Mouse (Mus musculus) forebrain, embryonic 11.5 days (tissue): ENCODE measurements around the gene Mepce. TPM values are rescaled to one million over a fixed set of nuclear protein-coding genes. Genes with fewer than 3 reads are reported as not detected.

ENCODE experiments used
- ATAC-seq: fragments of 200-750 bp; cut with Nextera tagmentation; replicated peaks from 2 replicates; pipeline ENCODE4 v1.8.0; 2017; ENCODE audit warnings: moderate TSS enrichment; ENCODE audit not compliant: low FRiP score
- DNase-seq: peaks from one replicate; pipeline ENCODE4 v3.0.0-alpha.2; 2017; ENCODE audit warnings: low spot score
- H3K27ac ChIP-seq: fragments of 300-500 bp; sonication (generic); 2 replicates; pipeline ENCODE4 v1.5.1; 2014; ENCODE audit warnings: low read depth, low read length
- H3K27me3 ChIP-seq: fragments of 300-500 bp; sonication (generic); 2 replicates; pipeline ENCODE4 v1.6.1; 2014; ENCODE audit warnings: mild to moderate bottlenecking, low read length, mixed read lengths; ENCODE audit not compliant: control insufficient read depth, insufficient read depth
- H3K36me3 ChIP-seq: fragments of 300-500 bp; sonication (generic); 2 replicates; pipeline ENCODE4 v1.6.1; 2014; ENCODE audit warnings: mild to moderate bottlenecking, low read length, moderate library complexity, mixed read lengths; ENCODE audit not compliant: control insufficient read depth, insufficient read depth
- H3K4me1 ChIP-seq: fragments of 300-500 bp; sonication (generic); replicated peaks from 2 replicates; pipeline ENCODE4 v1.6.1; 2014; ENCODE audit warnings: low read length, mixed read lengths; ENCODE audit not compliant: control insufficient read depth, insufficient read depth
- H3K4me2 ChIP-seq: fragments of 300-500 bp; sonication (generic); 2 replicates; pipeline ENCODE4 v1.6.1; 2014; ENCODE audit warnings: low read depth, mild to moderate bottlenecking, low read length, moderate library complexity, mixed read lengths; ENCODE audit not compliant: severe bottlenecking
- H3K4me3 ChIP-seq: fragments of 300-500 bp; sonication (generic); 2 replicates; pipeline ENCODE4 v1.5.1; 2014; ENCODE audit warnings: low read depth, low read length
- H3K9ac ChIP-seq: fragments of 300-500 bp; sonication (generic); 2 replicates; pipeline ENCODE4 v1.6.1; 2014; ENCODE audit warnings: low read length
- H3K9me3 ChIP-seq: fragments of 300-500 bp; sonication (generic); 2 replicates; pipeline ENCODE4 v1.6.1; 2016; ENCODE audit warnings: low read length, mixed read lengths; ENCODE audit not compliant: control insufficient read depth
- WGBS: fragments of 180-500 bp; shearing (Covaris S2); extraction: QIAGEN DNeasy Blood & Tissue Kit; methylation state at CpG from one replicate; pipeline ENCODE4 v1.1.7; 2014; 5-methylcytosine and 5-hydroxymethylcytosine counted together
- polyA plus RNA-seq: library from polyadenylated mRNA; unstranded; fragments of >200 nt; fragmentation: Nextera tagmentation; extraction: Ambion mirVana; gene quantifications from 2 replicates; pipeline ENCODE4 v1.2.1, GENCODE M21; 2014

Mepce gene
- polyA plus RNA-seq, 1 experiment from 2014 or later, result 12.4 TPM

DNA sequence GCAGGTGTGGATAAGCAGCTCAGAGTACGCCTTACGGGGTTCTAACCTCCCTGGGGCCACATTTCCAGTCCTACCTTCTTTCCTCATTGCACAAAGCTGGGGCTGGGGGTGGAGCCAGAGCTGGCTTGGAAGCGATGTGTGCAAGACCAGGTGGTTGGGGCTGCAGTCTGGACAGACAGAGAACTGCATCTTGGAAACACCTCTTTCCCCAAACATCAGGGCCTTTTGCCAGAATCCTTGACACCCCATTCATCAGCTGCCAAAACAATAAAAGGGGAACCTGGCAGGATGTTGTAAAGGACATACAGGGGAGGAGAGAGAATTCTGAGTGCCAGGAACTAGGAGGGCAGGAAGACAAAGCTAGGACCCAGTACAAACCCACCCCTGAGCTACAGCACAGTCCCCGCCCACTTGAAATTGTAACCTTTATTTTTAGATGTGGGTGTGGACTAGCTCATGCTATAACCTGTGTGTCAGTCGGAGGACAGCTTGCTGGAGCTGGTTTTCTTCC lies 11.0 kb downstream of the Mepce start:
- Histone ChIP-seq H3K9me3 (no peaks in the 10 kb centered on the region), H3K4me1 (peaks cover 8% of the 10 kb centered on the region; the same call in 1 of the 2 replicates), H3K4me3 (no peak overlapping the region), H3K27me3 (no peaks in the 10 kb centered on the region), H3K27ac (no peak overlapping the region), H3K9ac (no peak overlapping the region), H3K36me3 (peaks cover 8% of the 10 kb centered on the region; the same call in 1 of the 2 replicates), H3K4me2 (no peak overlapping the region)
- DNase-seq (peak; percentile 46), ATAC-seq (no peak)
- 56% methylated on average over 5 of the region's 5 CpGs for WGBS

DNA sequence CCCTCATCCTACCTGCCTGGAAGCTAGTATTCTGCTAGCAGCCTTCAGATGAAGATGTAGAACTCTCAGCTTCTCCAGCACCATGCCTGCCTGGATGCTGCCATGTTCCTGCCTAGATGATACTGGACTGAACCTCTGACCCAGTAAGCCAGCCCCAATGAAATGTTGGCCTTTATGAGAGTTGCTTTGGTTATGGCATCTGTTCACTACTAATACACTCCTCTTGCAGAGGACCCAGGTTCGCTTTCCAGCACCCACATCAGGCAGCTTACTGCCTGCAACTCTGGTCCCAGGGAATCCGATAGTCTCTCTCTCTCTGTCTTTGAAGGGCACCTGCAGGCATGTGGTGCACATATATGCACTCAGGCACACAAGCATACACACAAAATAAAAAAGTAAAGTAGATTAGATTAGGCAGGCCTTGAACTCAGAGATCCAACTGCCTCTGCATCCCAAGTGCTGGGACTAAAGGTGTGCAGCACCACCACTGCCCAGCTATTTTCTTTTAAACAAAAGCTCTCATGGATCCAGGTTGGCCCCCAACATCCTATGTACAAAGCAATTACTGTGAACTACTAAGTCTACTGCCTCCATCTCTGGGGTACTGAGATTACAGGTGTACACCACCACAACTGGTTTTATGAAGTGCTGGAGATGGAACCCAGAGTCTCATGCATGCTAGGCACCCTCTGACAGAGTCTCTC lies 11.7 kb downstream of the Mepce start:
- DNase-seq, result peak; percentile 37

DNA sequence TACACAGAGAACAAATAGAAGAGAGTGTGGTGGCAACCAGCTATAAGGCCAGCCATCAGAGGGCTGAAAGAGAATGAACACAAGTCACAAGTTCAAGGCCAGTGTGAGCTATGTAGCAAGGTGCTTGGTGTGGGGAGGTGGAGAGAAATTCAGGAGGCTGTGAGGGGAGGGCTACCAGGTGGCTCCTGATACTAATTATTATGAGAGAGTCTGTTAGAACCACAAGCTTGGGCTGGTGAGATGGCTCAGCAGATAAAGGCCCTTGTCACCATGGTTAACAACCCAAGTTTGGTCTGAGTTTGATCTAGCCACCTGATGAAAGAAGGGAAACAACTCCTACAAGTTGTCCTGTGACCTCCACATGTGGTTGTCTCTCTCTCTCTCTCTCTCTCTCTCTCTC lies 14.7 kb downstream of the Mepce start:
- no peak overlapping the region for H3K9ac ChIP-seq
- H3K36me3 ChIP-seq, result no peaks in the 10 kb centered on the region
- H3K27ac ChIP-seq, result no peak overlapping the region
- ATAC-seq, result no peak
- no peaks in the 10 kb centered on the region for H3K4me1 ChIP-seq
- no peak overlapping the region for H3K4me2 ChIP-seq
- peak; percentile 21 for DNase-seq
- no peaks in the 10 kb centered on the region for H3K9me3 ChIP-seq
- no peaks in the 10 kb centered on the region for H3K27me3 ChIP-seq
- no peak overlapping the region for H3K4me3 ChIP-seq

More for the DNA sequence above, 11.7 kb downstream of the Mepce start:
- Histone ChIP-seq H3K4me2 (no peak overlapping the region), H3K4me3 (no peak overlapping the region), H3K9me3 (no peaks in the 10 kb centered on the region), H3K36me3 (peaks cover 4% of the 10 kb centered on the region; the same call in 1 of the 2 replicates), H3K4me1 (peaks cover 8% of the 10 kb centered on the region; the same call in 1 of the 2 replicates), H3K27ac (no peak overlapping the region), H3K27me3 (no peaks in the 10 kb centered on the region), H3K9ac (no peak overlapping the region)
- ATAC-seq, result no peak
- 90% methylated on average over 2 of the region's 2 CpGs for WGBS

DNA sequence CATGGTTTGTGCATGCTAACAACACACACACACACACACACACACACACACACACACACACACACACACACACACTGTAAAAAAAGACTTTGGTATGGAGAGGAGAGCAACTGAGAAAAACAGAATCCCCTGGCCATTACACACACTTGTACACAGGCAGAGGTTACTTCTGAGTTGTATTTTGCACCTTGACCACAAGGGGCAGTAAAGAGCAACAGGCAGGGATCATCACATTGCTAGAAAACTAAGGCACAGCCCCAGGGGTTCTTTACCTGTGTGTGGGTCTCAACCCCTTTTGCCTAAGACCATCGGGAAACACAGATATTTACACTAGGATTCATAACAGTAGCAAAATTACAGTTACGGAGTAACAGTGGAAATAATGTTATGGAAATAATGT lies 16.7 kb downstream of the Mepce start:
- Histone ChIP-seq H3K4me2 (no peak overlapping the region), H3K27me3 (no peaks in the 10 kb centered on the region), H3K4me3 (no peak overlapping the region), H3K9ac (no peak overlapping the region), H3K36me3 (no peaks in the 10 kb centered on the region), H3K4me1 (no peaks in the 10 kb centered on the region), H3K27ac (no peak overlapping the region), H3K9me3 (no peaks in the 10 kb centered on the region)
- WGBS, result 54% methylated on average over 2 of the region's 2 CpGs
- no peak for DNase-seq
- ATAC-seq, result no peak

DNA sequence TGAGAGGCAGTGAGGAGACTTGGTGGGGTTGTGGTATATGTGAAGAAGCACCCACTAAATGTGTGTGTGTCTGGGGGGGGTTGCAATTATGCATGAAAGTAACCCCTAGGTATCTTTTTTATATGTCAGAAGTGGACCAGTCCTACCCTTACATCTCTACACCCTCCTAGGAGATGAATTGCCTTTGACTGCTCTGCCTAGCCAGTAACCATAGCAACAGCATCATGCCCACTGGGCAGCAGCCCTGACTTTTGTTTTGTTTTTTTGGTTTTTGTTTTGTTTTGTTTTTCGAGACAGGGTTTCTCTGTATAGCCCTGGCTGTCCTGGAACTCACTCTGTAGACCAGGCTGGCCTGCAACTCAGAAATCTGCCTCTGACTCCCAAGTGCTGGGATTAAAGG lies 19.0 kb downstream of the Mepce start:
- H3K9ac ChIP-seq, result no peak overlapping the region
- H3K27ac ChIP-seq, result no peak overlapping the region
- WGBS, result 54% methylated on average over 1 of the region's 1 CpGs

DNA sequence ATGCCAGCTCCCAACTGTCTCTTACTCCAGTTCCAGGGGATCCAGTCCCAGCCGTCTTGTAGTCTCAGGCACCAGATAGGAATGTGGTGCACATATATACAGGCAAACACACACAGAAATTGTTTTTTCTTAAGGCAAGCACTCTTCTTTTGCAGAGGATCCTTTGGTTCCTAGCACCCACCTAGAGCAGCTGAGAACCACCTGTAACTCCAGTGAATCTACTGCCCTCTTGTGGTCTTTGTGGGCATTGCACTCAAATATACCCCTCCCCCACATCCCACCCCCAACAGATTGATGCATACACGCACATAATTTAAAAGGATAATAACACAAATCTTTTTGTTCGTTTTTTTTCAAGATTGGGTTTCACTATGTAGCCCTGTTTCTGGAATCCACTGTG lies 21.2 kb downstream of the Mepce start:
- Histone ChIP-seq H3K9ac (no peak overlapping the region), H3K4me3 (no peak overlapping the region), H3K4me2 (no peak overlapping the region), H3K9me3 (no peaks in the 10 kb centered on the region), H3K4me1 (no peaks in the 10 kb centered on the region), H3K27me3 (no peaks in the 10 kb centered on the region), H3K36me3 (no peaks in the 10 kb centered on the region), H3K27ac (no peak overlapping the region)
- ATAC-seq (no peak), DNase-seq (no peak)
- WGBS, result 70% methylated on average over 3 of the region's 3 CpGs

More for the DNA sequence above, 19.0 kb downstream of the Mepce start:
- ATAC-seq (0 out of 2 replicates have a peak, but pooled peaks have one; percentile 27), DNase-seq (no peak)
- Histone ChIP-seq H3K9me3 (no peaks in the 10 kb centered on the region), H3K4me1 (no peaks in the 10 kb centered on the region), H3K36me3 (no peaks in the 10 kb centered on the region), H3K4me2 (no peak overlapping the region), H3K4me3 (no peak overlapping the region), H3K27me3 (no peaks in the 10 kb centered on the region)

DNA sequence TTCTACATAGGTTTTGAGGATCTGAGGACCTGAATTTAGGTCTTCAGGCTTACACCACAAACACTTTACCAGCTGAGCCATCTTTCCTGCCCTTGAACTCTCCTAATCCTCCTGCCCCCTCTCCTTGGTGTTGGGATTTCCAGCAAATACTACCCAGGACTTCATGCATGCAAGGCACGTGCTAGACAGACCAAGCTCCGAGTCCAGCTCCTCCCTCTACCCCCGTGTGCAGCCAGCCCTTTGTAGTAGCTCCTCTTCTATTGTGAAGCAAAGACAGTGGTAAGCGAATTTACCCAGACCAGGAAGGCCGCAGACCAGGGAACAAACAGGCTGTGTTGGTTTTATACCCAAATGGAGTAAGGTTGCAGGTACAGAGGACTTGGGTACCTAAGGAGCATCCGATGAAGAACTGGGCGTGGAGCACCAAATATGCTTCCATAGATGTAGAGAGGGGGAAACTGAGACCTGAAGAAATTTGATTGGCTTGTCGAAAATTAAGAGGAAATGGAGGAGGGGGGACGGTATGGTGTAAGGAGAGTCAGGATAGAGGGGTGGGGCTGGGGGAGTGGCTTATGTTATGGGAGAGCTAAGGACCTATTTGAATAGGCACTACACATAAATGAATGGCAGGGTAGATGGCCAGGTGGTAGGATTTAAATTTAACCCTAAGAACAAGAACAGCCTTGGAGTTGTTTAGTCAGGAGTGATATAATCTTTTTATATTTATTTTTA lies 22.7 kb downstream of the Mepce start:
- no peak overlapping the region for H3K27ac ChIP-seq
- no peak overlapping the region for H3K9ac ChIP-seq
- WGBS, result 61% methylated on average over 9 of the region's 9 CpGs

DNA sequence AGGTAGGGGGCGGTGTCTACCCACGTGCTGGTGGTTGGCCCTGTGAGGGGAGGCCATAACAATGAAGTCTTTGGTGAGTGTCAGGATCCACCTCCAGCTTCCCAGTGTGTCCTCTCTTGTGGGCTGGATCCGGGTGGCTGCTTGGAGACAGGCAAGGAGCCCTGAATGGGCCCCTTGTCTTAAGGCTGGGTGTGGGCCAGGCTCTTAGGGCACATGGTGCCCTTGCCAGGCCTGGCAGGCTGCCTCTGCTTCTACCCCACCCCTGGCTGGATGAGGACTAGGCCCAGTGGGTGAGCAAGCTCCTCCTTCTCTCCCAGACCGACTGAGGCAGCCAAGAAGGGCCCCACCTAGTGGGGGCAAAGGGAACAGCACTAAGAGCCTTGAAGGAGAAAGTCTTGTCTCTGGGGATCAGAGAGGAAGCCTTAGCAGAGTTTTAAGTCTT lies 27.5 kb downstream of the Mepce start:
- DNase-seq (peak; percentile 86), ATAC-seq (0 out of 2 replicates have a peak, but pooled peaks have one; percentile 47)
- Histone ChIP-seq H3K4me2 (no peak overlapping the region), H3K9me3 (no peaks in the 10 kb centered on the region), H3K4me1 (no peaks in the 10 kb centered on the region), H3K36me3 (no peaks in the 10 kb centered on the region; the same call in 1 of the 2 replicates), H3K27me3 (no peaks in the 10 kb centered on the region), H3K27ac (no peak overlapping the region), H3K4me3 (no peak overlapping the region), H3K9ac (no peak overlapping the region)
- WGBS, result 42% methylated on average over 4 of the region's 4 CpGs

More for the DNA sequence above, 22.7 kb downstream of the Mepce start:
- Histone ChIP-seq H3K36me3 (no peaks in the 10 kb centered on the region), H3K4me1 (no peaks in the 10 kb centered on the region), H3K27me3 (no peaks in the 10 kb centered on the region), H3K4me2 (no peak overlapping the region), H3K4me3 (no peak overlapping the region), H3K9me3 (no peaks in the 10 kb centered on the region)
- no peak for DNase-seq
- no peak for ATAC-seq
